Mouse (Mus musculus) heart, embryonic 15.5 days (tissue): ENCODE data around the gene 3100002H09Rik. TPM values are rescaled to one million over a fixed set of nuclear protein-coding genes. Genes with fewer than 3 reads are reported as not detected.

Source experiments
- ATAC-seq: fragments of 200-750 bp; cut with Nextera tagmentation; replicated peaks from 2 replicates; pipeline ENCODE4 v1.8.0; 2017; ENCODE audit warnings: low read depth, moderate TSS enrichment; ENCODE audit not compliant: insufficient number of reproducible peaks, insufficient read depth, low FRiP score
- H3K27ac ChIP-seq: fragments of 300-500 bp; sonication (generic); 2 replicates; pipeline ENCODE4 v1.5.1; 2015; ENCODE audit warnings: mild to moderate bottlenecking, inconsistent platforms
- H3K27me3 ChIP-seq: fragments of 300-500 bp; sonication (generic); 2 replicates; pipeline ENCODE4 v1.6.1; 2015; ENCODE audit warnings: inconsistent platforms
- H3K36me3 ChIP-seq: fragments of 300-500 bp; sonication (generic); 2 replicates; pipeline ENCODE4 v1.6.1; 2015; ENCODE audit warnings: mild to moderate bottlenecking, inconsistent platforms
- H3K4me1 ChIP-seq: fragments of 300-500 bp; sonication (generic); replicated peaks from 2 replicates; pipeline ENCODE4 v1.6.1; 2015; ENCODE audit warnings: inconsistent platforms
- H3K4me2 ChIP-seq: fragments of 300-500 bp; sonication (generic); 2 replicates; pipeline ENCODE4 v1.6.1; 2015; ENCODE audit warnings: inconsistent platforms, mild to moderate bottlenecking, moderate library complexity
- H3K4me3 ChIP-seq: fragments of 300-500 bp; sonication (generic); 2 replicates; pipeline ENCODE4 v1.5.1; 2015; ENCODE audit warnings: mild to moderate bottlenecking, inconsistent platforms
- H3K9ac ChIP-seq: fragments of 300-500 bp; sonication (generic); 2 replicates; pipeline ENCODE4 v1.6.1; 2015; ENCODE audit warnings: mild to moderate bottlenecking, inconsistent platforms
- H3K9me3 ChIP-seq: fragments of 300-500 bp; sonication (generic); replicated peaks from 2 replicates; pipeline ENCODE4 v1.6.1; 2016; ENCODE audit warnings: inconsistent platforms
- WGBS: fragments of 180-500 bp; shearing (Covaris S2); methylation state at CpG from one replicate; pipeline ENCODE4 v1.1.7; 2015; ENCODE audit warnings: mixed read lengths; 5-methylcytosine and 5-hydroxymethylcytosine counted together
- polyA plus RNA-seq: library from polyadenylated mRNA; unstranded; fragments of >200 nt; fragmentation: Nextera tagmentation; extraction: Ambion mirVana; gene quantifications from 2 replicates; pipeline ENCODE4 v1.2.1, GENCODE M21; 2015

3100002H09Rik gene
- polyA plus RNA-seq, 1 experiment from 2014 or later = 0.14 TPM

GRCm38 (mm10) chr4:124580695-124581094, 29.9 kb downstream of the 3100002H09Rik start:
- H3K9ac ChIP-seq = no peak overlapping the region
- H3K9me3 ChIP-seq = no peaks in the 10 kb centered on the region
- WGBS = 74% methylated on average over 7 of the region's 7 CpGs
- H3K27ac ChIP-seq = no peak overlapping the region
- no peak for ATAC-seq
- H3K27me3 ChIP-seq = peaks cover 44% of the 10 kb centered on the region
- no peak overlapping the region for H3K4me3 ChIP-seq
- no peaks in the 10 kb centered on the region for H3K36me3 ChIP-seq
- H3K4me1 ChIP-seq = peaks cover 7% of the 10 kb centered on the region
- no peak overlapping the region for H3K4me2 ChIP-seq

DNA sequence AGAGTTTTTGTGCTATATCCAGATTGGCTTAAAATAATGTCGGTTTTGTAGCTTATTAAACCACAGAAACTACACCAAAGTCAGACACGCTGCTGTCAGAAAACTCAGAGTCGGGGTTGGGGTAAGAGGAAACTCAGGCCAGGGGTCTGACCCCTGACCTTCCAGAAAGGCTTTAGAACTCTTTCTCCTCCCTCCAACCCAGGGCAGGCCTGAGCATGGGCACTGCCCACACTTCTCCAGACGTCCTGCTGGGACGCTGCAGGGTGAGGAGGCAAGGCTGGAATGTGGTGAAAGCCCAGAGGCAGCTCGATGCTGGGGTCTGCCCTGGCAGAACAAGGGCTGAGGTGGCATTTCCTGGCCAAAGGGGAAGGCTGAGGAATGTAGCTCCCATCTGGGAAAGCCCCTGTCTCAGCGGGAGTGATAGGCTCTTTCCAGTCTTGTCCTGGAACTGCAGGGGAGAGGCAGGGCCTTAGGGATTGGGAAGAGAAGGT, 34.6 kb downstream of the 3100002H09Rik start:
- 7% methylated on average over 7 of the region's 7 CpGs for WGBS
- ATAC-seq = no peak
- Histone ChIP-seq H3K36me3 (no peaks in the 10 kb centered on the region), H3K4me1 (peaks cover 42% of the 10 kb centered on the region), H3K9ac (no peak overlapping the region), H3K27ac (no peak overlapping the region), H3K4me3 (peak overlapping the region; percentile 49), H3K27me3 (peaks cover 57% of the 10 kb centered on the region), H3K9me3 (no peaks in the 10 kb centered on the region), H3K4me2 (peak overlapping the region; percentile 88)

- no peak overlapping the region for H3K27ac ChIP-seq
These were observed 35.2 kb downstream of the 3100002H09Rik start for GRCm38 (mm10) chr4:124575269-124575954.

GRCm38 (mm10) chr4:124573586-124573985, 37.0 kb downstream of the 3100002H09Rik start:
- Histone ChIP-seq H3K4me3 (no peak overlapping the region), H3K4me1 (peaks cover 52% of the 10 kb centered on the region), H3K9ac (no peak overlapping the region), H3K27ac (no peak overlapping the region), H3K4me2 (no peak overlapping the region), H3K27me3 (peaks cover 54% of the 10 kb centered on the region), H3K36me3 (no peaks in the 10 kb centered on the region), H3K9me3 (no peaks in the 10 kb centered on the region)
- WGBS = 29% methylated on average over 4 of the region's 4 CpGs
- ATAC-seq = no peak

More at GRCm38 (mm10) chr4:124575269-124575954, 35.2 kb downstream of the 3100002H09Rik start:
- H3K4me1 ChIP-seq = peaks cover 48% of the 10 kb centered on the region
- H3K4me3 ChIP-seq = peak overlapping the region; percentile 49
- no peak for ATAC-seq
- H3K9me3 ChIP-seq = no peaks in the 10 kb centered on the region
- peak overlapping the region; percentile 43 for H3K9ac ChIP-seq
- WGBS = under 1% methylated on average over 49 of the region's 61 CpGs
- H3K4me2 ChIP-seq = peak overlapping the region; percentile 88
- H3K27me3 ChIP-seq = peaks cover 55% of the 10 kb centered on the region
- no peaks in the 10 kb centered on the region for H3K36me3 ChIP-seq

GRCm38 (mm10) chr4:124570977-124571376, 39.6 kb downstream of the 3100002H09Rik start:
- Histone ChIP-seq H3K27ac (peak overlapping the region; percentile 82), H3K4me3 (no peak overlapping the region), H3K9me3 (no peaks in the 10 kb centered on the region), H3K4me1 (peaks cover 47% of the 10 kb centered on the region), H3K4me2 (peak overlapping the region; percentile 41), H3K36me3 (no peaks in the 10 kb centered on the region), H3K27me3 (peaks cover 38% of the 10 kb centered on the region), H3K9ac (no peak overlapping the region)
- ATAC-seq = peak; percentile 85
- WGBS = 21% methylated on average over 9 of the region's 9 CpGs

GRCm38 (mm10) chr4:124569661-124570060, 40.9 kb downstream of the 3100002H09Rik start:
- ATAC-seq = no peak
- Histone ChIP-seq H3K9me3 (no peaks in the 10 kb centered on the region), H3K27ac (no peak overlapping the region), H3K27me3 (peaks cover 27% of the 10 kb centered on the region), H3K36me3 (no peaks in the 10 kb centered on the region), H3K4me1 (peaks cover 36% of the 10 kb centered on the region), H3K4me3 (no peak overlapping the region), H3K9ac (no peak overlapping the region), H3K4me2 (no peak overlapping the region)
- 33% methylated on average over 7 of the region's 7 CpGs for WGBS

DNA sequence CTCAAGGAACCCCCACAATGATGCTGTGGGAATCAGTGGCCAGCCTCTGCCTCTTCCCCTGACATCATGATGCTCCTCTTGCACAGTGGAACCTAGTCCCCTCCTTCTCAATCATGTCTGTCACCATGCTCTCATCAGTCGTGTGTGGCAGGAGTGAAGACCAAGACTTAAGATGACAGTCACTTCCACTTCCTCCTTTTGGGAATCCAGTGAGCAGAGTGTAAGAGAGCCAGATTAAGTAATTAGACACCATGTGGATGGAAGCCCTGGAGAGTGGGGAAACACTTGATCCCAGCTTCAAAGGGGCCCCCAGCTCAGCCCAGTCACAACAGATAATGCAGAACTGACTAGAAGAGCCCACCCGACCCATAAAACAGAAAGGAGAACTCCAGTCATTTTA, 47.2 kb downstream of the 3100002H09Rik start:
- no peak for ATAC-seq
- no peaks in the 10 kb centered on the region for H3K9me3 ChIP-seq

GRCm38 (mm10) chr4:124562721-124563120, 47.9 kb downstream of the 3100002H09Rik start:
- H3K36me3 ChIP-seq = no peaks in the 10 kb centered on the region
- whole genome bisulfite sequencing = 60% methylated on average over 7 of the region's 7 CpGs
- H3K4me2 ChIP-seq = no peak overlapping the region
- ATAC-seq = no peak
- no peaks in the 10 kb centered on the region for H3K9me3 ChIP-seq
- H3K4me1 ChIP-seq = peaks cover 4% of the 10 kb centered on the region
- no peak overlapping the region for H3K9ac ChIP-seq
- no peak overlapping the region for H3K27ac ChIP-seq
- peaks cover 10% of the 10 kb centered on the region for H3K27me3 ChIP-seq
- no peak overlapping the region for H3K4me3 ChIP-seq

More for the DNA sequence above, 47.2 kb downstream of the 3100002H09Rik start:
- Histone ChIP-seq H3K27ac (no peak overlapping the region), H3K9ac (no peak overlapping the region), H3K4me3 (no peak overlapping the region), H3K4me1 (peaks cover 4% of the 10 kb centered on the region), H3K27me3 (peaks cover 14% of the 10 kb centered on the region), H3K36me3 (no peaks in the 10 kb centered on the region), H3K4me2 (no peak overlapping the region)
- WGBS = 36% methylated on average over 2 of the region's 2 CpGs

Other genes starting within 250 kb of the 3100002H09Rik start
- gene Pou3f1, start 46.0 kb upstream of the 3100002H09Rik start, polyA plus RNA-seq = 0.14 and 0.15 TPM in 2 replicates
- 42.6 and 47.5 TPM in 2 replicates for gene Utp11, start 82.8 kb upstream of the 3100002H09Rik start, polyA plus RNA-seq
- 6.2 and 7.5 TPM in 2 replicates for gene Fhl3, start 89.9 kb upstream of the 3100002H09Rik start, polyA plus RNA-seq
- gene Sf3a3, start 104.0 kb upstream of the 3100002H09Rik start, polyA plus RNA-seq = 73.6 and 86.5 TPM in 2 replicates
- gene Inpp5b, start 131.0 kb upstream of the 3100002H09Rik start, polyA plus RNA-seq = 13.7 and 15.5 TPM in 2 replicates
- gene Mtf1, start 191.3 kb upstream of the 3100002H09Rik start, polyA plus RNA-seq = 10.1 and 10.6 TPM in 2 replicates
- 20.4 and 23.8 TPM in 2 replicates for gene Yrdc, start 239.9 kb upstream of the 3100002H09Rik start, polyA plus RNA-seq
- 40.3 and 43.9 TPM in 2 replicates for gene 1110065P20Rik, start 240.4 kb upstream of the 3100002H09Rik start, polyA plus RNA-seq